Comparison of ENCODE assay signal across 27 mouse cellular contexts in genomic region chr3:86711530-86711929, GRCm38 (mm10).
DNase-seq lines count a peak whose midpoint lies in the region; ATAC-seq and TF ChIP-seq lines count a peak whose summit lies in the region.
"Had no signal": no experiment of that assay in that cellular context is flagged by ENCODE, and none has a peak within 500 bp of the region (broad histone marks: within the 10 kb centered on the region; RNA-seq: fewer than 3 reads in every experiment).

No protein-coding gene starts in this region.

- ATAC-seq in midbrain, embryonic 13.5 days: peak; percentile 37; the same call in 1 of the 2 replicates
- ATAC-seq in midbrain, embryonic 14.5 days (ENCODE audit: low FRiP score, low TSS enrichment): no peak
- ATAC-seq in hindbrain, embryonic 15.5 days (ENCODE audit: low FRiP score, low read depth): 0 out of 2 replicates have a peak, but pooled peaks have one; percentile 45
- ATAC-seq in intestine, postnatal 0 days: no peak
- ATAC-seq: activated CD4-positive, CD25-positive, alpha-beta regulatory T cell, adult 4 months; forebrain, postnatal 0 days; inflammation-experienced regulatory T-cells, adult 6 months; liver, postnatal 0 days; lung, postnatal 0 days had no signal

- no peak overlapping the region for H3K9ac ChIP-seq in midbrain, embryonic 13.5 days (replicated peaks)
- no peak overlapping the region for H3K9ac ChIP-seq in midbrain, embryonic 14.5 days (replicated peaks; ENCODE audit: low read length)
- H3K9ac ChIP-seq in hindbrain, embryonic 15.5 days: no peak overlapping the region
- no peak overlapping the region for H3K9ac ChIP-seq in intestine, postnatal 0 days (ENCODE audit: low read depth, low read length)
- no peak overlapping the region for H3K9ac ChIP-seq in heart, adult 2 months (ENCODE audit: low read depth, low read length)
- H3K9ac ChIP-seq: forebrain, postnatal 0 days; kidney, embryonic 15.5 days; limb, embryonic 12.5 days; liver, postnatal 0 days had no signal

- DNase-seq in midbrain, embryonic 14.5 days: no peak
- DNase-seq in adrenal gland, postnatal 14 days: no peak
- DNase-seq in heart, adult 2 months: no peak
- no peak for DNase-seq in kidney, adult 2 months
- DNase-seq: adrenal gland, adult 8-10 months; cerebellum, adult 2 months; cerebellum, postnatal 36 days; embryo, embryonic 11 days; forebrain, postnatal 0 days; gastrocnemius, postnatal 36 days; kidney, postnatal 36 days; layer of hippocampus, postnatal 36 days; liver, postnatal 0 days; right cerebral cortex, postnatal 4 days; thymus, postnatal 14 days had no signal

- TF ChIP-seq EP300 in heart, adult 2 months (IDR thresholded peaks at IDR 0.05; ENCODE audit: insufficient read depth, low read depth, low read length): no peak

- no peaks in the 10 kb centered on the region for H3K36me3 ChIP-seq in midbrain, embryonic 13.5 days
- no peaks in the 10 kb centered on the region for H3K36me3 ChIP-seq in midbrain, embryonic 14.5 days (ENCODE audit: control insufficient read depth, insufficient read depth, low read length)
- H3K36me3 ChIP-seq in hindbrain, embryonic 15.5 days: no peaks in the 10 kb centered on the region
- no peaks in the 10 kb centered on the region for H3K36me3 ChIP-seq in intestine, postnatal 0 days (ENCODE audit: control insufficient read depth, insufficient read depth)
- H3K36me3 ChIP-seq in heart, adult 2 months (ENCODE audit: control insufficient read depth, insufficient read depth, low read length): no peaks in the 10 kb centered on the region
- no peaks in the 10 kb centered on the region for H3K36me3 ChIP-seq in kidney, adult 2 months (ENCODE audit: control insufficient read depth, insufficient read depth, low read length)
- H3K36me3 ChIP-seq: forebrain, embryonic 10.5 days; kidney, embryonic 15.5 days had no signal

- H3K27me3 ChIP-seq in midbrain, embryonic 13.5 days: peaks cover 11% of the 10 kb centered on the region
- no peaks in the 10 kb centered on the region for H3K27me3 ChIP-seq in midbrain, embryonic 14.5 days (ENCODE audit: control insufficient read depth, insufficient read depth, low read length)
- no peaks in the 10 kb centered on the region for H3K27me3 ChIP-seq in hindbrain, embryonic 15.5 days
- H3K27me3 ChIP-seq in intestine, postnatal 0 days (replicated peaks; ENCODE audit: control insufficient read depth, insufficient read depth, low read length): no peaks in the 10 kb centered on the region
- no peaks in the 10 kb centered on the region for H3K27me3 ChIP-seq in heart, adult 2 months (ENCODE audit: control insufficient read depth, insufficient read depth, low read length)
- H3K27me3 ChIP-seq in kidney, adult 2 months (replicated peaks; ENCODE audit: control insufficient read depth, insufficient read depth, low read length): no peaks in the 10 kb centered on the region
- H3K27me3 ChIP-seq: kidney, embryonic 15.5 days; limb, embryonic 12.5 days had no signal

- no peak overlapping the region for H3K4me2 ChIP-seq in midbrain, embryonic 13.5 days (replicated peaks)
- H3K4me2 ChIP-seq in midbrain, embryonic 14.5 days (ENCODE audit: low read length): no peak overlapping the region
- no peak overlapping the region for H3K4me2 ChIP-seq in hindbrain, embryonic 15.5 days
- no peak overlapping the region for H3K4me2 ChIP-seq in intestine, postnatal 0 days (replicated peaks; ENCODE audit: low read depth)
- H3K4me2 ChIP-seq: kidney, embryonic 15.5 days; limb, embryonic 12.5 days; liver, embryonic 11.5 days had no signal

- H3K79me2 ChIP-seq in heart, adult 2 months (replicated peaks; ENCODE audit: control insufficient read depth, insufficient read depth, low read length): no peaks in the 10 kb centered on the region

- intact Hi-C loops in heart, adult 2 months (cut with DNase I): no loop called here

- no peaks in the 10 kb centered on the region for H3K9me3 ChIP-seq in midbrain, embryonic 13.5 days
- H3K9me3 ChIP-seq in midbrain, embryonic 14.5 days (ENCODE audit: control insufficient read depth, low read length): no peaks in the 10 kb centered on the region
- H3K9me3 ChIP-seq in hindbrain, embryonic 15.5 days: no peaks in the 10 kb centered on the region
- no peaks in the 10 kb centered on the region for H3K9me3 ChIP-seq in intestine, postnatal 0 days (ENCODE audit: control insufficient read depth)
- H3K9me3 ChIP-seq: forebrain, embryonic 10.5 days; kidney, embryonic 15.5 days; limb, embryonic 12.5 days had no signal

- 38% methylated on average over 1 of the region's 1 CpGs for WGBS in midbrain, embryonic 13.5 days
- 29% methylated on average over 1 of the region's 1 CpGs for WGBS in midbrain, embryonic 14.5 days
- 49% methylated on average over 1 of the region's 1 CpGs for WGBS in hindbrain, embryonic 15.5 days
- WGBS in intestine, postnatal 0 days: 58% methylated on average over 1 of the region's 1 CpGs
- WGBS in heart, adult 2 months: 60% methylated on average over 1 of the region's 1 CpGs
- 82% methylated on average over 1 of the region's 1 CpGs for WGBS in kidney, adult 2 months

- H3K4me3 ChIP-seq in midbrain, embryonic 13.5 days (replicated peaks): no peak overlapping the region
- H3K4me3 ChIP-seq in midbrain, embryonic 14.5 days (replicated peaks; ENCODE audit: low read depth, low read length): no peak overlapping the region
- H3K4me3 ChIP-seq in hindbrain, embryonic 15.5 days: no peak overlapping the region
- no peak overlapping the region for H3K4me3 ChIP-seq in intestine, postnatal 0 days (ENCODE audit: low read depth, low read length)
- H3K4me3 ChIP-seq in heart, adult 2 months: no peak overlapping the region
- H3K4me3 ChIP-seq in kidney, adult 2 months (ENCODE audit: insufficient read depth, low read depth, low read length): no peak overlapping the region
- H3K4me3 ChIP-seq: forebrain, embryonic 10.5 days; kidney, embryonic 15.5 days; limb, embryonic 12.5 days; myocyte had no signal

- no peak for TF ChIP-seq POLR2A in heart, adult 2 months (IDR thresholded peaks at IDR 0.05; ENCODE audit: insufficient read depth, low read depth, low read length)
- TF ChIP-seq POLR2A in kidney, adult 2 months (IDR thresholded peaks at IDR 0.05; ENCODE audit: low read depth, low read length): no peak

- TF ChIP-seq CTCF in intestine, postnatal 0 days (IDR thresholded peaks at IDR 0.05; ENCODE audit: low read depth): peak; percentile 23; the same call in 1 of the 2 replicates
- no peak for TF ChIP-seq CTCF in heart, adult 2 months (IDR thresholded peaks at IDR 0.05)
- TF ChIP-seq CTCF in kidney, adult 2 months (conservative IDR thresholded peaks at IDR 0.05; ENCODE audit: insufficient read depth, insufficient read length, low read depth, low read length): no peak

- H3K4me1 ChIP-seq in midbrain, embryonic 13.5 days (replicated peaks): peaks cover 26% of the 10 kb centered on the region
- peaks cover 15% of the 10 kb centered on the region for H3K4me1 ChIP-seq in midbrain, embryonic 14.5 days (ENCODE audit: control insufficient read depth, insufficient read depth, low read length)
- H3K4me1 ChIP-seq in hindbrain, embryonic 15.5 days (replicated peaks): peaks cover 7% of the 10 kb centered on the region
- no peaks in the 10 kb centered on the region; the same call in 1 of the 2 replicates for H3K4me1 ChIP-seq in intestine, postnatal 0 days (replicated peaks; ENCODE audit: control insufficient read depth, insufficient read depth, low read length)
- no peaks in the 10 kb centered on the region for H3K4me1 ChIP-seq in heart, adult 2 months (ENCODE audit: control insufficient read depth, insufficient read depth, low read length)
- no peaks in the 10 kb centered on the region for H3K4me1 ChIP-seq in kidney, adult 2 months (ENCODE audit: control insufficient read depth, insufficient read depth, low read length)
- H3K4me1 ChIP-seq: kidney, embryonic 15.5 days had no signal

- H3K27ac ChIP-seq in midbrain, embryonic 13.5 days: no peak overlapping the region
- H3K27ac ChIP-seq in midbrain, embryonic 14.5 days (replicated peaks; ENCODE audit: low read depth, low read length): no peak overlapping the region
- peak overlapping the region; percentile 57; the same call in 1 of the 2 replicates for H3K27ac ChIP-seq in hindbrain, embryonic 15.5 days (replicated peaks)
- H3K27ac ChIP-seq in intestine, postnatal 0 days (ENCODE audit: low read depth, low read length): no peak overlapping the region
- H3K27ac ChIP-seq in heart, adult 2 months: no peak overlapping the region
- no peak overlapping the region for H3K27ac ChIP-seq in kidney, adult 2 months (ENCODE audit: insufficient read depth, low read depth, low read length)
- H3K27ac ChIP-seq: forebrain, embryonic 10.5 days; kidney, embryonic 15.5 days; limb, embryonic 12.5 days; macrophage had no signal

Comparison
In these comparisons a context has a peak if more than half of its experiments do, and no peak if none do; other contexts are left out.
1. ATAC-seq: peak in midbrain, embryonic 13.5 days (single experiment) and hindbrain, embryonic 15.5 days (single experiment); none in midbrain, embryonic 14.5 days (single experiment) and intestine, postnatal 0 days (single experiment).